Mouse (Mus musculus): ENCODE measurements around the gene Rad51b. TPM values are rescaled to one million over a fixed set of nuclear protein-coding genes. Genes with fewer than 3 reads are reported as not detected.

Gene Rad51b
- polyA plus RNA-seq, 1 experiment from 2014 or later, result 10.0 TPM

GRCm38 (mm10) chr12:79498326-79498725 lies 201.2 kb downstream of the Rad51b start:
- no peak overlapping the region for H3K27ac ChIP-seq (ENCODE audit: low read depth)
- H3K36me3 ChIP-seq (ENCODE audit: control insufficient read depth, insufficient read depth, low read length), result no peaks in the 10 kb centered on the region
- no peak overlapping the region for H3K4me2 ChIP-seq (ENCODE audit: low read length)
- no peaks in the 10 kb centered on the region for H3K9me3 ChIP-seq (ENCODE audit: control insufficient read depth, low read length)
- DNase-seq (ENCODE audit: low spot score) (no peak), ATAC-seq (replicated peaks; ENCODE audit: low FRiP score, low TSS enrichment, low read depth) (no peak)
- H3K27me3 ChIP-seq (replicated peaks; ENCODE audit: control insufficient read depth, insufficient read depth, low read length), result no peaks in the 10 kb centered on the region
- 62% methylated on average over 1 of the region's 1 CpGs for WGBS
- H3K4me1 ChIP-seq (replicated peaks; ENCODE audit: control insufficient read depth, insufficient read depth, low read length), result peaks cover 13% of the 10 kb centered on the region; the same call in 1 of the 2 replicates
- no peak overlapping the region for H3K4me3 ChIP-seq (ENCODE audit: low read depth, low read length)
- H3K9ac ChIP-seq (ENCODE audit: low read length), result no peak overlapping the region

- Histone ChIP-seq H3K36me3 (ENCODE audit: control insufficient read depth, insufficient read depth, low read length) (no peaks in the 10 kb centered on the region), H3K27me3 (replicated peaks; ENCODE audit: control insufficient read depth, insufficient read depth, low read length) (no peaks in the 10 kb centered on the region), H3K9me3 (ENCODE audit: control insufficient read depth, low read length) (no peaks in the 10 kb centered on the region), H3K4me1 (replicated peaks; ENCODE audit: control insufficient read depth, insufficient read depth, low read length) (peaks cover 24% of the 10 kb centered on the region), H3K4me2 (ENCODE audit: low read length) (no peak overlapping the region), H3K27ac (ENCODE audit: low read depth) (no peak overlapping the region), H3K4me3 (ENCODE audit: low read depth, low read length) (no peak overlapping the region), H3K9ac (ENCODE audit: low read length) (no peak overlapping the region)
- 87% methylated on average over 5 of the region's 5 CpGs for WGBS
- no peak for DNase-seq (ENCODE audit: low spot score)
- no peak for ATAC-seq (replicated peaks; ENCODE audit: low FRiP score, low TSS enrichment, low read depth)
Observed at GRCm38 (mm10) chr12:79499809-79500208, 202.7 kb downstream of the Rad51b start.

- H3K9ac ChIP-seq (ENCODE audit: low read length), result no peak overlapping the region
Observed at GRCm38 (mm10) chr12:79501877-79502276, 204.8 kb downstream of the Rad51b start.

GRCm38 (mm10) chr12:79502862-79503581 lies 205.9 kb downstream of the Rad51b start:
- no peaks in the 10 kb centered on the region for H3K27me3 ChIP-seq (replicated peaks; ENCODE audit: control insufficient read depth, insufficient read depth, low read length)
- H3K4me2 ChIP-seq (ENCODE audit: low read length), result no peak overlapping the region
- H3K9me3 ChIP-seq (ENCODE audit: control insufficient read depth, low read length), result no peaks in the 10 kb centered on the region
- no peaks in the 10 kb centered on the region for H3K36me3 ChIP-seq (ENCODE audit: control insufficient read depth, insufficient read depth, low read length)
- no peak for DNase-seq (ENCODE audit: low spot score)
- peaks cover 41% of the 10 kb centered on the region for H3K4me1 ChIP-seq (replicated peaks; ENCODE audit: control insufficient read depth, insufficient read depth, low read length)
- no peak overlapping the region for H3K4me3 ChIP-seq (ENCODE audit: low read depth, low read length)
- H3K27ac ChIP-seq (ENCODE audit: low read depth), result peak overlapping the region; percentile 52
- no peak for ATAC-seq (replicated peaks; ENCODE audit: low FRiP score, low TSS enrichment, low read depth)
- 55% methylated on average over 11 of the region's 11 CpGs for WGBS
- no peak overlapping the region for H3K9ac ChIP-seq (ENCODE audit: low read length)

More at GRCm38 (mm10) chr12:79501877-79502276, 204.8 kb downstream of the Rad51b start:
- Histone ChIP-seq H3K27ac (ENCODE audit: low read depth) (peak overlapping the region; percentile 52), H3K36me3 (ENCODE audit: control insufficient read depth, insufficient read depth, low read length) (no peaks in the 10 kb centered on the region), H3K9me3 (ENCODE audit: control insufficient read depth, low read length) (no peaks in the 10 kb centered on the region), H3K4me2 (ENCODE audit: low read length) (no peak overlapping the region), H3K4me1 (replicated peaks; ENCODE audit: control insufficient read depth, insufficient read depth, low read length) (peaks cover 31% of the 10 kb centered on the region), H3K4me3 (ENCODE audit: low read depth, low read length) (no peak overlapping the region), H3K27me3 (replicated peaks; ENCODE audit: control insufficient read depth, insufficient read depth, low read length) (no peaks in the 10 kb centered on the region)
- no peak for ATAC-seq (replicated peaks; ENCODE audit: low FRiP score, low TSS enrichment, low read depth)
- whole genome bisulfite sequencing, result 70% methylated on average over 3 of the region's 3 CpGs
- DNase-seq (ENCODE audit: low spot score), result no peak

GRCm38 (mm10) chr12:79503582-79504515 lies 206.8 kb downstream of the Rad51b start:
- ATAC-seq (replicated peaks; ENCODE audit: low FRiP score, low TSS enrichment, low read depth) (peak; percentile 74), DNase-seq (ENCODE audit: low spot score) (no peak)

GRCm38 (mm10) chr12:79504641-79505040 lies 207.6 kb downstream of the Rad51b start:
- WGBS, result 94% methylated on average over 1 of the region's 1 CpGs
- Histone ChIP-seq H3K27ac (ENCODE audit: low read depth) (peak overlapping the region; percentile 24), H3K9me3 (ENCODE audit: control insufficient read depth, low read length) (no peaks in the 10 kb centered on the region), H3K9ac (ENCODE audit: low read length) (no peak overlapping the region), H3K4me1 (replicated peaks; ENCODE audit: control insufficient read depth, insufficient read depth, low read length) (peaks cover 41% of the 10 kb centered on the region), H3K27me3 (replicated peaks; ENCODE audit: control insufficient read depth, insufficient read depth, low read length) (no peaks in the 10 kb centered on the region), H3K36me3 (ENCODE audit: control insufficient read depth, insufficient read depth, low read length) (no peaks in the 10 kb centered on the region), H3K4me2 (ENCODE audit: low read length) (no peak overlapping the region), H3K4me3 (ENCODE audit: low read depth, low read length) (no peak overlapping the region)
- DNase-seq (ENCODE audit: low spot score) (no peak), ATAC-seq (replicated peaks; ENCODE audit: low FRiP score, low TSS enrichment, low read depth) (no peak)

More at GRCm38 (mm10) chr12:79503582-79504515, 206.8 kb downstream of the Rad51b start:
- Histone ChIP-seq H3K9me3 (ENCODE audit: control insufficient read depth, low read length) (no peaks in the 10 kb centered on the region), H3K4me1 (replicated peaks; ENCODE audit: control insufficient read depth, insufficient read depth, low read length) (peaks cover 41% of the 10 kb centered on the region), H3K27ac (ENCODE audit: low read depth) (peak overlapping the region; percentile 24), H3K4me3 (ENCODE audit: low read depth, low read length) (no peak overlapping the region), H3K9ac (ENCODE audit: low read length) (no peak overlapping the region), H3K27me3 (replicated peaks; ENCODE audit: control insufficient read depth, insufficient read depth, low read length) (no peaks in the 10 kb centered on the region), H3K36me3 (ENCODE audit: control insufficient read depth, insufficient read depth, low read length) (no peaks in the 10 kb centered on the region), H3K4me2 (ENCODE audit: low read length) (peak overlapping the region; percentile 13; the same call in 1 of the 2 replicates)
- WGBS, result 62% methylated on average over 3 of the region's 3 CpGs

GRCm38 (mm10) chr12:79506421-79506820 lies 209.3 kb downstream of the Rad51b start:
- 63% methylated on average over 4 of the region's 4 CpGs for WGBS

GRCm38 (mm10) chr12:79507141-79507681 lies 210.1 kb downstream of the Rad51b start:
- no peak overlapping the region for H3K4me2 ChIP-seq (ENCODE audit: low read length)
- no peaks in the 10 kb centered on the region for H3K36me3 ChIP-seq (ENCODE audit: control insufficient read depth, insufficient read depth, low read length)
- peak overlapping the region; percentile 54 for H3K27ac ChIP-seq (ENCODE audit: low read depth)
- no peaks in the 10 kb centered on the region for H3K27me3 ChIP-seq (replicated peaks; ENCODE audit: control insufficient read depth, insufficient read depth, low read length)
- H3K9ac ChIP-seq (ENCODE audit: low read length), result no peak overlapping the region
- 17% methylated on average over 8 of the region's 8 CpGs for WGBS
- H3K4me3 ChIP-seq (ENCODE audit: low read depth, low read length), result no peak overlapping the region
- H3K4me1 ChIP-seq (replicated peaks; ENCODE audit: control insufficient read depth, insufficient read depth, low read length), result peaks cover 49% of the 10 kb centered on the region
- DNase-seq (ENCODE audit: low spot score) (no peak), ATAC-seq (replicated peaks; ENCODE audit: low FRiP score, low TSS enrichment, low read depth) (no peak)
- no peaks in the 10 kb centered on the region for H3K9me3 ChIP-seq (ENCODE audit: control insufficient read depth, low read length)

More at GRCm38 (mm10) chr12:79506421-79506820, 209.3 kb downstream of the Rad51b start:
- Histone ChIP-seq H3K9me3 (ENCODE audit: control insufficient read depth, low read length) (no peaks in the 10 kb centered on the region), H3K27me3 (replicated peaks; ENCODE audit: control insufficient read depth, insufficient read depth, low read length) (no peaks in the 10 kb centered on the region), H3K9ac (ENCODE audit: low read length) (no peak overlapping the region), H3K4me3 (ENCODE audit: low read depth, low read length) (no peak overlapping the region), H3K4me1 (replicated peaks; ENCODE audit: control insufficient read depth, insufficient read depth, low read length) (peaks cover 45% of the 10 kb centered on the region), H3K27ac (ENCODE audit: low read depth) (peak overlapping the region; percentile 54), H3K4me2 (ENCODE audit: low read length) (no peak overlapping the region), H3K36me3 (ENCODE audit: control insufficient read depth, insufficient read depth, low read length) (no peaks in the 10 kb centered on the region)
- ATAC-seq (replicated peaks; ENCODE audit: low FRiP score, low TSS enrichment, low read depth) (no peak), DNase-seq (ENCODE audit: low spot score) (no peak)
